Mouse (Mus musculus) bone marrow, adult 2 months (tissue): ENCODE data around the gene Lrguk.

ENCODE experiments used
- CTCF ChIP-seq: fragments of 200-500 bp; IDR thresholded peaks from 2 replicates; pipeline ENCODE4 v1.5.1; 2011; ENCODE audit warnings: low read length, control low read depth; ENCODE audit not compliant: control insufficient read depth, insufficient read depth
- POLR2A ChIP-seq: fragments of 200-500 bp; IDR thresholded peaks from 2 replicates; pipeline ENCODE4 v1.6.1; 2011; ENCODE audit warnings: low read depth, mild to moderate bottlenecking, control low read depth, low read length, borderline replicate concordance; ENCODE audit not compliant: control insufficient read depth

DNA sequence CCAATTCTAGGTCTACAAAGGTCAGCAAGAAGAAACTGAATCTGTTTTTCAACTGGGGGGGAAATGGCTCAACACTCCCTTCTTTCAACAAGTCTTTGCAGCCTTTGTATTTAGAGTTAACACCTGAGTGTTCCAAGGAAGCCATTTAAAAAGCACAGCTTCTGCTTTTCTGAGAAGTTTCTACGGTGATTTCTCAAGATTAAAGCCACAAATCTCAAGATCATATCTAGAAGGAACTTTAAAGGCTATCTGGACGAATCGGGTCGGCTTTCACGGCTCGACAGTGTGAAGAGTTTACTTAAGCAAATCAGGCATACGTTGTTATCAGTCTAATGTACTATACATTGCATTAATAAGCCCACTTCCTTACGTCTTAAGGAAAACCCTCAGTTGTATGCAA lies 145.5 kb downstream of the Lrguk start:
- no peak for TF ChIP-seq POLR2A
- TF ChIP-seq CTCF: no peak
